Mouse (Mus musculus) embryonic fibroblast, embryonic 13.5 days (primary cell): Measurements from ENCODE around the gene Lrig3. TPM values are rescaled to one million over a fixed set of nuclear protein-coding genes. Genes with fewer than 3 reads are reported as not detected.
A peak's percentile ranks its signal among the peaks of the same experiment; 100 is the strongest.

ENCODE experiments used
- H3K27ac ChIP-seq: 2 replicates; pipeline ENCODE4 v1.5.1; 2012; ENCODE audit warnings: low read length, control low read depth, inconsistent platforms; ENCODE audit not compliant: insufficient read depth
- H3K4me1 ChIP-seq: 2 replicates; pipeline ENCODE4 v1.6.1; 2011; ENCODE audit warnings: low read length; ENCODE audit not compliant: control insufficient read depth, insufficient read depth
- H3K4me3 ChIP-seq: 2 replicates; pipeline ENCODE4 v1.5.1; 2011; ENCODE audit warnings: mild to moderate bottlenecking, control low read depth, low read length; ENCODE audit not compliant: insufficient read depth
- CTCF ChIP-seq: IDR thresholded peaks from 2 replicates; pipeline ENCODE4 v1.5.1; 2011; ENCODE audit warnings: mild to moderate bottlenecking, control low read depth, low read length, moderate library complexity, borderline replicate concordance; ENCODE audit not compliant: insufficient read depth
- POLR2A ChIP-seq: IDR thresholded peaks from 2 replicates; pipeline ENCODE4 v1.6.1; 2011; ENCODE audit warnings: low read depth, mild to moderate bottlenecking, control low read depth, low read length, moderate library complexity
- polyA plus RNA-seq: library from polyadenylated mRNA; stranded (reverse); fragments of >200 nt; gene quantifications from 2 replicates; pipeline ENCODE4 v1.2.4, GENCODE M21; 2011; ENCODE audit warnings: low read depth; ENCODE audit not compliant: missing spikeins, insufficient read length

The Lrig3 gene
- polyA plus RNA-seq, 1 experiment = 47.7 TPM

- TF ChIP-seq CTCF = no peak
- no peak for TF ChIP-seq POLR2A
- Histone ChIP-seq H3K27ac (no peak overlapping the region), H3K4me3 (no peak overlapping the region), H3K4me1 (no peaks in the 10 kb centered on the region)
These were observed 62.8 kb downstream of the Lrig3 start for GRCm38 (mm10) chr10:126028574-126029440.

- TF ChIP-seq CTCF (no peak), POLR2A (no peak)
- H3K27ac ChIP-seq = no peak overlapping the region
- no peaks in the 10 kb centered on the region for H3K4me1 ChIP-seq
These were observed 63.6 kb downstream of the Lrig3 start for GRCm38 (mm10) chr10:126029441-126030114.

DNA sequence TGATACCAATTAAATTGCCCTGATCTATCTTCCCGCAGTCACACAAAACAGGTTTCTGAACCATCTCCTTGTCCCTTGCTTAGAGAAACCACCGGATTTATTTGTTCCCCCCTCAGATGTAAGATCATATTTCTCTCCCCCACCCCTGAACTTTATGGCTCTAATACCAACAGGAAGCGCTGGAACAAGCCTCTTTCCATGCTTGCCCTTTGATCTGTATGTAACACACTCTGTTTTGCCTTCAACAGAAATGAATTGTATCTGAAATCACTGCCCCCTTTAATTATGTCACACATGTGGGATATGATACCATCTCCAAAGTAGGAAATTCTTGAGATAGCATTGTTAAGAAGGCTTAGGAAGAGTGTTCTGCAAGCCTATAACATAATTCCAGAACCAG lies 90.9 kb downstream of the Lrig3 start:
- Histone ChIP-seq H3K4me1 (no peaks in the 10 kb centered on the region), H3K4me3 (no peak overlapping the region), H3K27ac (no peak overlapping the region)
- TF ChIP-seq POLR2A (no peak), CTCF (no peak)

More at GRCm38 (mm10) chr10:126029441-126030114, 63.6 kb downstream of the Lrig3 start:
- no peak overlapping the region for H3K4me3 ChIP-seq

DNA sequence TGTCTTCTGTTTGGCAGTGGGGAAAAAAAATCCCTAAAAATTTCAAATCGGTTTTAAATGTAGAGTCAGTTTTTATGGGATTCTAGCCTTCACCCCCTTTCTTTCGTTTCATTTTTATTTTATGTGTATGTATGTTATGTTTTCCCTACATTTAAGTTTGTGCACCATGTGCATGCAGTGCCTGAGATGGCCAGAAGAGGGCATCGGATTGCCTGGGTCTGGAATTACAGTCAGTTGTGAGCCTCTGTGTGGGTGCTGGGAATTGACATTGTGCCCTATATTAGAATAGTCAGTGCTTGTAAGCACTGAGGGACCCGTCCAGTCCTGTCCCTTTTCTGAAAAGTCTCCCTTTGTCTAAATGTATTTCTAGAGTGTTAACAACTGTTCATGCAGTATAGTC lies 96.8 kb downstream of the Lrig3 start:
- no peak overlapping the region for H3K4me3 ChIP-seq
- no peak overlapping the region for H3K27ac ChIP-seq
- H3K4me1 ChIP-seq = no peaks in the 10 kb centered on the region
- TF ChIP-seq CTCF = peak; percentile 8; the same call in 1 of the 2 replicates
- no peak for TF ChIP-seq POLR2A
